29 mouse cellular contexts compared by ENCODE assay signal in genomic region chr9:35495471-35495870, GRCm38 (mm10). TPM values are rescaled to one million over a fixed set of nuclear protein-coding genes. Genes with fewer than 3 reads are reported as not detected.
A peak's percentile ranks its signal among the peaks of the same experiment; 100 is the strongest.
DNase-seq lines count a peak whose midpoint lies in the region; TF ChIP-seq lines count a peak whose summit lies in the region.
"Had no signal": no experiment of that assay in that cellular context is flagged by ENCODE, and none has a peak within 500 bp of the region (broad histone marks: within the 10 kb centered on the region; RNA-seq: fewer than 3 reads in every experiment).

No protein-coding gene starts in this region.

- dilution Hi-C loops in CH12.LX (cut with MboI; ENCODE audit: extremely low pct_ligation_motif_present, extremely low pct_unique_long_range_greater_than_20kb, low sequenced_read_pairs): no loop called here

- no peak overlapping the region for H3K27ac ChIP-seq in CH12.LX (ENCODE audit: insufficient read depth, low read depth)
- H3K27ac ChIP-seq: forebrain, embryonic 13.5 days; liver, embryonic 13.5 days; midbrain, embryonic 10.5 days; neural tube, embryonic 12.5 days had no signal

- TF ChIP-seq POLR2A in CH12.LX (IDR thresholded peaks at IDR 0.05; ENCODE audit: low read depth, low read length): no peak

- peaks cover 0 to 6% of the 10 kb centered on the region in 2 experiments for H3K36me3 ChIP-seq in CH12.LX (replicated peaks in 1 of 2; ENCODE audit: control insufficient read depth in 1 of 2, insufficient read depth in 1 of 2, low read length in 1 of 2)
- no peaks in the 10 kb centered on the region for H3K36me3 ChIP-seq in splenic B cell, adult 2 months (ENCODE audit: control insufficient read depth, insufficient read depth, low read length, poor library complexity, severe bottlenecking)
- H3K36me3 ChIP-seq: liver, embryonic 13.5 days had no signal

- H3K4me3 ChIP-seq in CH12.LX (replicated peaks in 1 of 3; ENCODE audit: low read depth in 2 of 3, low read length in 2 of 3, poor library complexity in 1 of 3): no peak overlapping the region
- H3K4me3 ChIP-seq: erythroblast, embryonic 14.5 days; forebrain, embryonic 13.5 days; liver, embryonic 13.5 days; midbrain, embryonic 10.5 days; neural tube, embryonic 12.5 days had no signal

- 0 out of 2 replicates have a peak overlapping the region, but pooled peaks have one; percentile 19 for H3K9ac ChIP-seq in CH12.LX (ENCODE audit: insufficient read depth, low read depth)
- H3K9ac ChIP-seq: forebrain, embryonic 13.5 days; liver, embryonic 13.5 days; lung, embryonic 14.5 days; neural tube, embryonic 12.5 days had no signal

- H3K79me2 ChIP-seq in CH12.LX (replicated peaks; ENCODE audit: control insufficient read depth, extremely low read depth, insufficient read depth, poor library complexity, severe bottlenecking): no peaks in the 10 kb centered on the region

- DNase-seq in heart, adult 11 months: peak; percentile 42
- no peak for DNase-seq in heart, adult 18-20 months
- DNase-seq in CH12.LX (ENCODE audit: extremely low read depth): peak; percentile 64
- peak; percentile 75 for DNase-seq in induced T-regulatory cell, adult 2 months (ENCODE audit: low read depth)
- peak; percentile 38 for DNase-seq in splenic B cell, adult 2 months (ENCODE audit: low read depth, low spot score)
- DNase-seq in Muller cell, postnatal 12 days (ENCODE audit: inconsistent ontology term): no peak
- DNase-seq in cerebellum, adult 11 months: no peak
- DNase-seq: adrenal gland, postnatal 25 days; cerebellum, adult 2 months; cerebellum, postnatal 36 days; gastrocnemius, postnatal 10 days; kidney, postnatal 25 days; liver, embryonic 13.5 days; lung, embryonic 14.5 days; lung, postnatal 36 days; right cerebral cortex, postnatal 14 days; thymus, adult 2 months had no signal

- in situ Hi-C loops in CH12.LX (cut with MboI; ENCODE audit: low pct_ligation_motif_present, low pct_unique_long_range_greater_than_20kb, low sequenced_read_pairs): no loop called here

- no peak for TF ChIP-seq CTCF in CH12.LX (conservative IDR thresholded peaks at IDR 0.05 in 1 of 2, IDR thresholded peaks at IDR 0.05 in 1 of 2; ENCODE audit: low read depth in 2 of 2, low read length in 2 of 2)

- TF ChIP-seq RAD21 in CH12.LX (IDR thresholded peaks at IDR 0.05; ENCODE audit: low read depth, low read length): no peak

- no peaks in the 10 kb centered on the region for H3K27me3 ChIP-seq in CH12.LX (replicated peaks)
- no peaks in the 10 kb centered on the region for H3K27me3 ChIP-seq in splenic B cell, adult 2 months (ENCODE audit: control insufficient read depth, insufficient read depth, low read length, poor library complexity, severe bottlenecking)
- H3K27me3 ChIP-seq: forebrain, embryonic 13.5 days; liver, embryonic 13.5 days; neural tube, embryonic 12.5 days; Patski had no signal

- TF ChIP-seq EP300 in CH12.LX (IDR thresholded peaks at IDR 0.05; ENCODE audit: low read length): peak; percentile 50

- H3K4me1 ChIP-seq in CH12.LX (ENCODE audit: control insufficient read depth in 1 of 2, insufficient read depth in 2 of 2): peaks cover 9 to 44% of the 10 kb centered on the region in 2 experiments
- H3K4me1 ChIP-seq: liver, embryonic 13.5 days; midbrain, embryonic 10.5 days; neural tube, embryonic 12.5 days had no signal

- peak overlapping the region; percentile 47 for H3K4me2 ChIP-seq in CH12.LX (ENCODE audit: insufficient read depth, low read depth, poor library complexity, severe bottlenecking)
- H3K4me2 ChIP-seq: forebrain, embryonic 13.5 days; liver, embryonic 13.5 days; lung, embryonic 14.5 days; neural tube, embryonic 12.5 days had no signal

- no peaks in the 10 kb centered on the region for H3K9me3 ChIP-seq in CH12.LX (replicated peaks; ENCODE audit: low read length)
- H3K9me3 ChIP-seq: forebrain, embryonic 13.5 days; liver, embryonic 13.5 days; midbrain, embryonic 10.5 days; neural tube, embryonic 12.5 days had no signal

TF ChIP-seq in CH12.LX, 34 proteins besides CTCF, POLR2A, EP300 and RAD21:
- TF ChIP-seq SIN3A (IDR thresholded peaks at IDR 0.05; ENCODE audit: low read length): no peak
- TF ChIP-seq PAX5 (IDR thresholded peaks at IDR 0.05; ENCODE audit: low read length): no peak
- TF ChIP-seq ZMIZ1 (IDR thresholded peaks at IDR 0.05; ENCODE audit: low read depth, low read length): no peak
- TF ChIP-seq CHD1 (IDR thresholded peaks at IDR 0.05; ENCODE audit: low read depth, low read length): no peak
- TF ChIP-seq TCF12 (IDR thresholded peaks at IDR 0.05; ENCODE audit: low read depth, low read length): no peak
- no peak for TF ChIP-seq MAX (IDR thresholded peaks at IDR 0.05; ENCODE audit: low read length)
- TF ChIP-seq JUND (conservative IDR thresholded peaks at IDR 0.05; ENCODE audit: low read depth, low read length): no peak
- no peak for TF ChIP-seq SMC3 (IDR thresholded peaks at IDR 0.05; ENCODE audit: low read depth, low read length)
- TF ChIP-seq USF2 (conservative IDR thresholded peaks at IDR 0.05; ENCODE audit: low read depth, low read length): no peak
- no peak for TF ChIP-seq KAT2A (IDR thresholded peaks at IDR 0.05; ENCODE audit: insufficient replicate concordance, low read length)
- TF ChIP-seq HCFC1 (IDR thresholded peaks at IDR 0.05; ENCODE audit: low read depth, low read length): no peak
- no peak for TF ChIP-seq TBP (conservative IDR thresholded peaks at IDR 0.05; ENCODE audit: low read depth, low read length)
- TF ChIP-seq ELF1 (IDR thresholded peaks at IDR 0.05; ENCODE audit: low read depth, low read length): no peak
- TF ChIP-seq ZKSCAN1 (IDR thresholded peaks at IDR 0.05; ENCODE audit: borderline replicate concordance, low read depth, low read length): no peak
- no peak for TF ChIP-seq UBTF (IDR thresholded peaks at IDR 0.05; ENCODE audit: low read depth, low read length)
- no peak for TF ChIP-seq JUN (IDR thresholded peaks at IDR 0.05; ENCODE audit: insufficient read depth, low read depth, low read length)
- no peak for TF ChIP-seq ZC3H11A (IDR thresholded peaks at IDR 0.05; ENCODE audit: low read depth, low read length)

RNA-seq across cellular contexts. Expression of gene Gm1113, which starts 22.6 kb away (rescaled TPM):
- total RNA-seq in heart, adult 18-20 months (2021): not detected
- not detected in 2 replicates for total RNA-seq in CH12.LX (2012; rRNA removed)
- not detected in 2 replicates for total RNA-seq in CH12.LX (2014; rRNA removed)
- not detected in 2 replicates for polyA plus RNA-seq in CH12.LX (2012; ENCODE audit: insufficient read length, low read depth)
- total RNA-seq: adrenal gland, postnatal 25 days; gastrocnemius, postnatal 10 days; hematopoietic stem cell, adult 5-6 weeks; left cerebral cortex, adult 8-10 months had no signal
- polyA plus RNA-seq: cerebellum, adult 2 months; erythroblast, embryonic 14.5 days; forebrain, embryonic 13.5 days; frontal cortex, adult 2 months; heart, embryonic 16.5 days; intestine, embryonic 14.5 days; limb, embryonic 11.5 days; liver, embryonic 13.5 days; lung, embryonic 14.5 days; midbrain, embryonic 10.5 days; neural tube, embryonic 12.5 days; Patski; stomach, embryonic 16.5 days; thymus, adult 2 months had no signal

Comparison
In these comparisons a context has a peak if more than half of its experiments do, and no peak if none do; other contexts are left out.
1. DNase-seq: peak in heart, adult 11 months (single experiment), CH12.LX (single experiment), induced T-regulatory cell, adult 2 months (single experiment) and splenic B cell, adult 2 months (single experiment); none in heart, adult 18-20 months (0 of 2), Muller cell, postnatal 12 days (single experiment) and cerebellum, adult 11 months (single experiment).